Mouse (Mus musculus): ENCODE data around the gene Ap2a1.

Ap2a1 gene

GRCm38 (mm10) chr7:44863982-44864494 is 65.3 kb downstream of the Ap2a1 start:
- no peak for DNase-seq

GRCm38 (mm10) chr7:44863210-44863609 is 66.1 kb downstream of the Ap2a1 start:
- no peak for DNase-seq

GRCm38 (mm10) chr7:44862434-44862833 is 66.9 kb downstream of the Ap2a1 start:
- DNase-seq: no peak

- DNase-seq: no peak
Measured at GRCm38 (mm10) chr7:44861429-44861816, 67.9 kb downstream of the Ap2a1 start.

- DNase-seq: peak; percentile 83
Measured at GRCm38 (mm10) chr7:44860576-44861428, 68.5 kb downstream of the Ap2a1 start.

GRCm38 (mm10) chr7:44859896-44860295 is 69.4 kb downstream of the Ap2a1 start:
- no peak for DNase-seq

- DNase-seq: no peak
Measured at GRCm38 (mm10) chr7:44857905-44858304, 71.4 kb downstream of the Ap2a1 start.

- peak; percentile 86 for DNase-seq
Measured at GRCm38 (mm10) chr7:44857042-44857552, 72.2 kb downstream of the Ap2a1 start, which contains the start of gene Pnkp. TSS of gene Pnkp (plus strand) at chr7:44857139.

- no peak for DNase-seq
Measured at GRCm38 (mm10) chr7:44856265-44856916, 72.9 kb downstream of the Ap2a1 start.

- DNase-seq: no peak
Measured at GRCm38 (mm10) chr7:44855036-44855435, 74.3 kb downstream of the Ap2a1 start.

- peak; percentile 68 for DNase-seq
Measured at GRCm38 (mm10) chr7:44854356-44855031, 74.8 kb downstream of the Ap2a1 start.

- DNase-seq: no peak
Measured at GRCm38 (mm10) chr7:44853596-44854355, 75.5 kb downstream of the Ap2a1 start.

- DNase-seq: no peak
Measured at GRCm38 (mm10) chr7:44853065-44853464, 76.2 kb downstream of the Ap2a1 start.

- no peak for DNase-seq
Measured at GRCm38 (mm10) chr7:44852259-44853027, 76.9 kb downstream of the Ap2a1 start.

GRCm38 (mm10) chr7:44851625-44852234 is 77.6 kb downstream of the Ap2a1 start:
- no peak for DNase-seq

- DNase-seq: no peak
Measured at GRCm38 (mm10) chr7:44850789-44851624, 78.3 kb downstream of the Ap2a1 start.
